Mouse (Mus musculus): ENCODE data around the gene Fam126a.

DNA sequence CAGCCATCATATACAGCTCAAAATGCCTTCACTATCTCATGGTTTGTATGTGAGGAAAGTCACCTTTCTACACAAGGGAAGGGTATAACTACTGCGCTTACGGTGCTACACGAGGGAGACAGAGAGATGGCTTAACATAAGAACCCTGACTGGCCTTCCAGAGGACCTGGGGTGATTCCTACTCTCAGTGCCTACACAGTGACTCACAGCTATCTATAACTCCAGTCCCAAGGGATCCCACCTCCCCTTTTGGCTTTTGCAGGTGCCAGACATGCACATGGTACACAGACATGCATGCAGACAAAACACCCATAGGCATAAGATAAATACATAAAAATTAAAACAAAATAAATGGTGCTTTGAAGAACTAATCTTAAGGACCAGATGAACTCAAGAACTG lies 35.6 kb downstream of the Fam126a start:
- TF ChIP-seq MAFK (IDR thresholded peaks at IDR 0.05; ENCODE audit: insufficient read depth, low read depth, low read length) (no peak), ZNF384 (IDR thresholded peaks at IDR 0.05; ENCODE audit: low read depth, low read length) (no peak)
